Mouse (Mus musculus): Measurements from ENCODE around the gene Tmem102. TPM values are rescaled to one million over a fixed set of nuclear protein-coding genes. Genes with fewer than 3 reads are reported as not detected.

Tmem102 gene
- polyA plus RNA-seq, 1 experiment from 2014 or later: 0.52 TPM

- whole genome bisulfite sequencing: 88% methylated on average over 5 of the region's 5 CpGs
- ATAC-seq (no peak), DNase-seq (ENCODE audit: low spot score) (no peak)
- Histone ChIP-seq H3K9me3 (replicated peaks; ENCODE audit: control insufficient read depth, low read length) (no peaks in the 10 kb centered on the region), H3K4me3 (ENCODE audit: low read depth, low read length) (no peak overlapping the region), H3K4me2 (ENCODE audit: low read length) (no peak overlapping the region), H3K9ac (ENCODE audit: low read length) (no peak overlapping the region), H3K27me3 (replicated peaks; ENCODE audit: control insufficient read depth, insufficient read depth, low read length) (no peaks in the 10 kb centered on the region), H3K4me1 (ENCODE audit: control insufficient read depth, insufficient read depth, low read length) (no peaks in the 10 kb centered on the region), H3K36me3 (ENCODE audit: control insufficient read depth, insufficient read depth, low read length) (no peaks in the 10 kb centered on the region), H3K27ac (ENCODE audit: low read depth, low read length) (no peak overlapping the region)
These were observed 18.1 kb downstream of the Tmem102 start for GRCm38 (mm10) chr11:69787306-69787705.

GRCm38 (mm10) chr11:69784793-69785272, 20.6 kb downstream of the Tmem102 start:
- H3K4me1 ChIP-seq (ENCODE audit: control insufficient read depth, insufficient read depth, low read length): no peaks in the 10 kb centered on the region
- no peak overlapping the region for H3K4me2 ChIP-seq (ENCODE audit: low read length)
- ATAC-seq: no peak
- no peak for DNase-seq (ENCODE audit: low spot score)
- no peaks in the 10 kb centered on the region for H3K9me3 ChIP-seq (replicated peaks; ENCODE audit: control insufficient read depth, low read length)
- no peak overlapping the region for H3K27ac ChIP-seq (ENCODE audit: low read depth, low read length)
- H3K36me3 ChIP-seq (ENCODE audit: control insufficient read depth, insufficient read depth, low read length): no peaks in the 10 kb centered on the region
- no peak overlapping the region for H3K9ac ChIP-seq (ENCODE audit: low read length)
- no peak overlapping the region for H3K4me3 ChIP-seq (ENCODE audit: low read depth, low read length)
- WGBS: 54% methylated on average over 15 of the region's 15 CpGs
- H3K27me3 ChIP-seq (replicated peaks; ENCODE audit: control insufficient read depth, insufficient read depth, low read length): no peaks in the 10 kb centered on the region

DNA sequence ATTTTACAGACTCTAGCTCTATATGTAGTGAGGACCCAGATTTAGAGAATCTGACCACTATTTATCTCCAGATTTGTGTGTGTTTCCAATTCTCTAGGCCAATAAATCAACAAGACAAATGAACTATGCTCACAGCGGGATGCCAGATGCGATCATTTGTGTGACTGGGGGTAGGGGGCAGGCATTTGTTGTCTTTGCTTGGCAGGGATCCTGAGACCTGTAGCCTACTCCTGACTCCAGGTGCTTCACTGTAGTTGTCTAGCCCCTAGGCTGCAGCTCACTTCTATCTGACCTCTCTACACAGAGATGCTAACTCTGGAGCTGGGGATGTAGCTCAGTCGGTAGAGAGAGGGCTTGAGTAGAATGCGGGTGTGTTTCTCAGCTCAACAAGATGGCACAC, 23.6 kb downstream of the Tmem102 start:
- no peak for DNase-seq (ENCODE audit: low spot score)
- H3K4me1 ChIP-seq (ENCODE audit: control insufficient read depth, insufficient read depth, low read length): no peaks in the 10 kb centered on the region

DNA sequence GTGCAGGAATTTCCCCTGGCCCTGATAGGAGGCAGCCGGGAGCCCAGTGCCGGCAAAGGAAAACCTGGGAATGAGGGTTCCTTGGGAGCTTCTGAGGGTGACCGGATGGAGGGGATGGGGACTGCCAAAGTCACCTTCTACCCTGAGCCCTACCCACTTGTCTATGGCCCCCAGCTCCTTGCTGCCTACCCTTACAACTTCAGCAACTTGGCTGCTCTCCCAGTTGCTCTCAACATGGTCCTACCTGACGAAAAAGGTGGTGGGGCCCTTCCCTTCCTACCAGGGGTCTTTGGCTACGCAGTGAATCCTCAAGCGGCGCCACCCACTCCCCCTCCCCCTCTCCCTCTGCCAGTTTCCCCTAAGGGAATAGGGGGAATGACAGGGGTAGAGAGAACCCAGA, 26.4 kb downstream of the Tmem102 start:
- no peak for ATAC-seq
- H3K4me2 ChIP-seq (ENCODE audit: low read length): no peak overlapping the region
- DNase-seq (ENCODE audit: low spot score): no peak
- 0 out of 2 replicates have a peak, but pooled peaks cover 3% of the 10 kb centered on the region for H3K36me3 ChIP-seq (ENCODE audit: control insufficient read depth, insufficient read depth, low read length)
- no peaks in the 10 kb centered on the region for H3K9me3 ChIP-seq (replicated peaks; ENCODE audit: control insufficient read depth, low read length)
- no peak overlapping the region for H3K9ac ChIP-seq (ENCODE audit: low read length)
- no peak overlapping the region for H3K4me3 ChIP-seq (ENCODE audit: low read depth, low read length)
- H3K27ac ChIP-seq (ENCODE audit: low read depth, low read length): no peak overlapping the region
- WGBS: 54% methylated on average over 7 of the region's 7 CpGs
- H3K4me1 ChIP-seq (ENCODE audit: control insufficient read depth, insufficient read depth, low read length): no peaks in the 10 kb centered on the region
- no peaks in the 10 kb centered on the region for H3K27me3 ChIP-seq (replicated peaks; ENCODE audit: control insufficient read depth, insufficient read depth, low read length)

More for the DNA sequence above, 23.6 kb downstream of the Tmem102 start:
- Histone ChIP-seq H3K4me3 (ENCODE audit: low read depth, low read length) (no peak overlapping the region), H3K9ac (ENCODE audit: low read length) (no peak overlapping the region), H3K4me2 (ENCODE audit: low read length) (no peak overlapping the region), H3K27me3 (replicated peaks; ENCODE audit: control insufficient read depth, insufficient read depth, low read length) (no peaks in the 10 kb centered on the region), H3K27ac (ENCODE audit: low read depth, low read length) (no peak overlapping the region), H3K9me3 (replicated peaks; ENCODE audit: control insufficient read depth, low read length) (no peaks in the 10 kb centered on the region), H3K36me3 (ENCODE audit: control insufficient read depth, insufficient read depth, low read length) (no peaks in the 10 kb centered on the region)
- ATAC-seq: no peak
- WGBS: 38% methylated on average over 4 of the region's 4 CpGs

GRCm38 (mm10) chr11:69778258-69778982, 27.0 kb downstream of the Tmem102 start:
- Histone ChIP-seq H3K9me3 (replicated peaks; ENCODE audit: control insufficient read depth, low read length) (no peaks in the 10 kb centered on the region), H3K27me3 (replicated peaks; ENCODE audit: control insufficient read depth, insufficient read depth, low read length) (no peaks in the 10 kb centered on the region), H3K27ac (ENCODE audit: low read depth, low read length) (no peak overlapping the region), H3K4me2 (ENCODE audit: low read length) (no peak overlapping the region), H3K4me3 (ENCODE audit: low read depth, low read length) (no peak overlapping the region), H3K9ac (ENCODE audit: low read length) (no peak overlapping the region), H3K4me1 (ENCODE audit: control insufficient read depth, insufficient read depth, low read length) (no peaks in the 10 kb centered on the region), H3K36me3 (ENCODE audit: control insufficient read depth, insufficient read depth, low read length) (0 out of 2 replicates have a peak, but pooled peaks cover 3% of the 10 kb centered on the region)
- 62% methylated on average over 23 of the region's 23 CpGs for WGBS
- ATAC-seq (no peak), DNase-seq (ENCODE audit: low spot score) (no peak)

DNA sequence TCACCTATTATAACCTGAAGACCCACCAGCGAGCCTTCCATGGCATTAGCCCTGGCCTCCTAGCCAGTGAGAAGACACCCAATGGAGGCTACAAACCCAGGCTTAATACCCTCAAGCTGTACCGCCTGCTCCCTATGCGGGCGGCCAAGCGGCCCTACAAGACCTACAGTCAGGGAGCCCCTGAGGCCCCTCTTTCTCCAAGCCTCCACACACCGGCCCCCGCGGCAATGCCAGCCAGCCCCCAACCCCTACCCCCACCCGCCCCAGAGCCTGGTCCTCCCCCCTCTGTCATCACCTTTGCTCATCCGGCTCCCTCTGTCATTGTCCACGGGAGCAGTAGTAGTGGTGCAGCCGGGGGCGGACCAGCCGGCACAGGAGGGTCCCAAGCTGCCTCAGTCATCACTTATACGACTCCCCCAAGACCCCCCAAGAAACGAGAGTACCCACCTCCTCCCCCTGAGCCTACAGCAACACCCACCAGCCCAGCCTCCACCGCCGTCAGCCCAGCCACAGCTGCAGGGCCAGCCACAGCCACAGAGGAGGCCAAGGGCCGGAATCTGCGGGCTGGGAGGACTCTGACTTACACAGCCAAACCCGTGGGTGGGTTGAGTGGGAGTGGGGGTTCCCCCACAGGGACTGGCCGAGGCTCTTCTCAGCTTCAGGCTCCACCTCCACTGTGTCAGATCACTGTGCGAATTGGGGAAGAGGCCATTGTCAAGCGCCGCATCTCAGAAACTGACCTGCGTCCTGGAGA, 27.7 kb downstream of the Tmem102 start:
- H3K9me3 ChIP-seq (replicated peaks; ENCODE audit: control insufficient read depth, low read length): no peaks in the 10 kb centered on the region
- no peak overlapping the region for H3K4me2 ChIP-seq (ENCODE audit: low read length)
- H3K36me3 ChIP-seq (ENCODE audit: control insufficient read depth, insufficient read depth, low read length): 0 out of 2 replicates have a peak, but pooled peaks cover 3% of the 10 kb centered on the region
- H3K27me3 ChIP-seq (replicated peaks; ENCODE audit: control insufficient read depth, insufficient read depth, low read length): no peaks in the 10 kb centered on the region
- ATAC-seq (no peak), DNase-seq (ENCODE audit: low spot score) (no peak)
- 71% methylated on average over 26 of the region's 26 CpGs for WGBS
- no peak overlapping the region for H3K4me3 ChIP-seq (ENCODE audit: low read depth, low read length)
- H3K4me1 ChIP-seq (ENCODE audit: control insufficient read depth, insufficient read depth, low read length): no peaks in the 10 kb centered on the region
- no peak overlapping the region for H3K9ac ChIP-seq (ENCODE audit: low read length)
- H3K27ac ChIP-seq (ENCODE audit: low read depth, low read length): no peak overlapping the region

DNA sequence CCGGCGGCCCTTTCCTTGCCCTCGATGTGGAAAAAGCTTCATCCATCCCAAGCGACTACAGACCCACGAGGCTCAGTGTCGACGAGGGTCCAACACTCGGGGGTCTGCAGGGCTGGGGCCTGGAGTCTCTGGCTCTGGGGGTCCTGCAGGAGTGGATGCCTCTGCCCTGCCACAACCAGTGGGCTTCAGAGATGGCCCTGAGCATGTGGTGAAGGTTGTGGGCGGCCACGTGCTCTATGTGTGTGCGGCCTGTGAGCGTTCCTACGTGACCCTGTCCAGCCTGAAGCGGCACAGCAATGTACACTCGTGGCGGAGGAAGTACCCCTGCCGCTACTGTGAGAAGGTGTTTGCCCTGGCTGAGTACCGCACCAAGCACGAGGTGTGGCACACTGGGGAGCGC, 28.9 kb downstream of the Tmem102 start:
- Histone ChIP-seq H3K36me3 (ENCODE audit: control insufficient read depth, insufficient read depth, low read length) (0 out of 2 replicates have a peak, but pooled peaks cover 3% of the 10 kb centered on the region), H3K4me1 (ENCODE audit: control insufficient read depth, insufficient read depth, low read length) (no peaks in the 10 kb centered on the region), H3K4me3 (ENCODE audit: low read depth, low read length) (no peak overlapping the region), H3K27me3 (replicated peaks; ENCODE audit: control insufficient read depth, insufficient read depth, low read length) (no peaks in the 10 kb centered on the region), H3K27ac (ENCODE audit: low read depth, low read length) (no peak overlapping the region), H3K4me2 (ENCODE audit: low read length) (no peak overlapping the region), H3K9me3 (replicated peaks; ENCODE audit: control insufficient read depth, low read length) (no peaks in the 10 kb centered on the region), H3K9ac (ENCODE audit: low read length) (no peak overlapping the region)
- 85% methylated on average over 20 of the region's 20 CpGs for WGBS
- no peak for ATAC-seq
- DNase-seq (ENCODE audit: low spot score): no peak

GRCm38 (mm10) chr11:69775716-69776115, 29.7 kb downstream of the Tmem102 start:
- no peak overlapping the region for H3K27ac ChIP-seq (ENCODE audit: low read depth, low read length)
- H3K36me3 ChIP-seq (ENCODE audit: control insufficient read depth, insufficient read depth, low read length): 0 out of 2 replicates have a peak, but pooled peaks cover 3% of the 10 kb centered on the region
- no peak for ATAC-seq
- H3K9ac ChIP-seq (ENCODE audit: low read length): no peak overlapping the region
- no peaks in the 10 kb centered on the region for H3K4me1 ChIP-seq (ENCODE audit: control insufficient read depth, insufficient read depth, low read length)
- 76% methylated on average over 10 of the region's 10 CpGs for WGBS
- H3K27me3 ChIP-seq (replicated peaks; ENCODE audit: control insufficient read depth, insufficient read depth, low read length): no peaks in the 10 kb centered on the region
- no peak for DNase-seq (ENCODE audit: low spot score)
- H3K4me2 ChIP-seq (ENCODE audit: low read length): no peak overlapping the region
- H3K9me3 ChIP-seq (replicated peaks; ENCODE audit: control insufficient read depth, low read length): no peaks in the 10 kb centered on the region
- H3K4me3 ChIP-seq (ENCODE audit: low read depth, low read length): no peak overlapping the region

GRCm38 (mm10) chr11:69774961-69775360, 30.5 kb downstream of the Tmem102 start:
- ATAC-seq: no peak
- WGBS: 62% methylated on average over 5 of the region's 5 CpGs
- no peak for DNase-seq (ENCODE audit: low spot score)
- H3K9me3 ChIP-seq (replicated peaks; ENCODE audit: control insufficient read depth, low read length): no peaks in the 10 kb centered on the region
- no peaks in the 10 kb centered on the region for H3K27me3 ChIP-seq (replicated peaks; ENCODE audit: control insufficient read depth, insufficient read depth, low read length)
- H3K4me3 ChIP-seq (ENCODE audit: low read depth, low read length): no peak overlapping the region
- no peak overlapping the region for H3K9ac ChIP-seq (ENCODE audit: low read length)
- H3K36me3 ChIP-seq (ENCODE audit: control insufficient read depth, insufficient read depth, low read length): 0 out of 2 replicates have a peak, but pooled peaks cover 3% of the 10 kb centered on the region
- H3K4me1 ChIP-seq (ENCODE audit: control insufficient read depth, insufficient read depth, low read length): no peaks in the 10 kb centered on the region
- H3K27ac ChIP-seq (ENCODE audit: low read depth, low read length): no peak overlapping the region
- H3K4me2 ChIP-seq (ENCODE audit: low read length): no peak overlapping the region
